Mouse (Mus musculus): Measurements from ENCODE around the gene Gse1. TPM values are rescaled to one million over a fixed set of nuclear protein-coding genes. Genes with fewer than 3 reads are reported as not detected.

The Gse1 gene
- total RNA-seq, 2 experiments from 2014 or later: 32.6 to 34.6 TPM

DNA sequence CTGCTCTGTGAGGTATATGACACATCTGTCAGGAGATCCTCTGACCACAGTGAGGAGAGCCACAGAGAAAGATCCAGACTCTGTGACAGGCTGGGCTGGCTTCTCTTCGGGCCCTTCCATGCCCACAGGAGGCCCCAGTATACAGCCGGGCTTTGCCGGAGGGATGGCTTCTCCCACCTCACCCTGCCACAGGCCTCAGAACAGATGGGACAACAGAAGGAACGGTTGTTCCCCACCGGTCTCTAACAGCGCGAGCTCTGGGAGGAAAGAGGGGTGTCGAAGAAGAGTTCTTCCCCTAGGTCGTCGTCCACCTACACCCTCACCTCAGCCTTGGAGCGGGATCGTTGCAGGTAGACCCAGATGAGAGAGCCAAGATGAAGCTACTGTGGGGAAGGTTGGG is 202.8 kb downstream of the Gse1 start:
- DNase-seq: no peak
- intact Hi-C loops (cut with DNase I): no loop called here

DNA sequence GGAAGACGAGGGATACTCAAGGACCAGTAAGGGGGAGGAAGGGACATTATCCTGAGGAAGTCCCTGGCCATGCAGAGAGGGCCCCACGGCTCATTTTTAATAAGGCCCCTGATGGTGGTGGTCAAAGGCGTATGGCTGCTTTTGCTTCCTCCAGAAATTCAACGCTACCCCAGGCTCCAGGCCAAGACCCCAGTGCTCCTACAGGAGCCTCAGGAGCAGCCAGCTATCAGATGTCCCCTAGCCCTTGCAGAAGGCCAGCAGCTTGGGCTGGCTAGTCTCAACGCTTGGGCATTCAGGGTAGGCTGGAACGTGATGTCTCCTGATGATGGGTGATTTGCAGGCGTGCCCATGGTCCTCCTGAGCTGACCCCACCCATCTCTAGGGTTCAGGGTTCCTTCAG is 204.2 kb downstream of the Gse1 start:
- DNase-seq: no peak
- intact Hi-C loops (cut with DNase I): no loop called here

DNA sequence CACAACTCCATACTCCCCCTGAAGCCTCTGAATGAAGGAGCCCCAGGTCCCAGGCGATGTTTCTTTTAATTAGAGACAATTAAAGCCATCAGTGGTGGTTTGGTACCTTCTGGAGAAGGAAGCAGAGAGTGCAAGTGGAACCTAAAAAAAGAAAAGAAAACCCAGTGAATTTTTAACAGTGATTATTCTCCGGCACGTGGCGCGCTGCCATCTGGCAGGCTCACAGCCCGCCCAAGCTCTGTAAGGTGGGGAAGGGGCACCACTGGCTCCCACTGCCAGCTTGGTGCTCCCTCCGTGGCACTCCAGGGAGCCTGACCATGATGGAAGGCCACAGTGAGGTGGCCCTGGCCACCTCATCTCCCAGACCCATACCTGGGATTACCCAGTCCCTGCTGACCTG is 204.9 kb downstream of the Gse1 start:
- no peak for DNase-seq
- intact Hi-C loops (cut with DNase I): no loop called here

DNA sequence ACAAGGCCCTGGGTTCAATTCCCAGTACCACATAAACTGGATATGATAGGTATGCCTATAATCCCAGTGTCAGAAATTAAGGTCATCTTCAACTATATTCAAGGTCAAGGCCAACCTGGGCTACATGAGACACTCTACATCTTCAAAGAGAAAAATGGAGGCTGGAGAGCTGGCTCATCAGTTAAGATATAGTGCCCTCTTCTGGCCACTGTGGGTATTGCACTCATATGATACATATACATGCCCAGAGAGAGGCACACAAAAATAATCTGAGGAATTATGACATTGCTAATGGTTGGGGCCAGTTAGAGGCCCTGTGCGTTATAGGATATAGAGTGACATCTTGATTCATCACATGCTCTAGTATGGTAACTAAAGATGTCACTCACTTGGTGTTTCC is 205.5 kb downstream of the Gse1 start:
- DNase-seq: no peak
- intact Hi-C loops (cut with DNase I): no loop called here

DNA sequence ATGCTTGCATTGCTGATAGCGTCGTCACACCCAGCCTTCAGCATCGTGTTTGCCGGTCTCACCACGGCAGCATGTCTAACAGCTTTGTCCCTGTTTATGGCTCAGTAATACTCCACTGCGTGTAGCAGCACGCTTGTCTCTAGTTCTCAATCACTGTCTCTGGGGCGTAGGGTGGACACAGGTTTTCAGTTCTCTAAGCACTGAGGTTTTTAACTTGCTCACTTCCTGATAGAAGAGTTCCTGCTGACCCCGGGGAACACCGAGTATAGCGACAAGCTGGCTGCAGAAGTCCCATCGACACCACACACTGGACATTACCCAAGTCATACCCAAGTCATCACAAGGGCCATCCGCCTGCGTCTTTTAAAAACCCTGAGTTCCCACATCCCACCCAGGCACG is 207.5 kb downstream of the Gse1 start:
- intact Hi-C loops (cut with DNase I): no loop called here
- DNase-seq: no peak

DNA sequence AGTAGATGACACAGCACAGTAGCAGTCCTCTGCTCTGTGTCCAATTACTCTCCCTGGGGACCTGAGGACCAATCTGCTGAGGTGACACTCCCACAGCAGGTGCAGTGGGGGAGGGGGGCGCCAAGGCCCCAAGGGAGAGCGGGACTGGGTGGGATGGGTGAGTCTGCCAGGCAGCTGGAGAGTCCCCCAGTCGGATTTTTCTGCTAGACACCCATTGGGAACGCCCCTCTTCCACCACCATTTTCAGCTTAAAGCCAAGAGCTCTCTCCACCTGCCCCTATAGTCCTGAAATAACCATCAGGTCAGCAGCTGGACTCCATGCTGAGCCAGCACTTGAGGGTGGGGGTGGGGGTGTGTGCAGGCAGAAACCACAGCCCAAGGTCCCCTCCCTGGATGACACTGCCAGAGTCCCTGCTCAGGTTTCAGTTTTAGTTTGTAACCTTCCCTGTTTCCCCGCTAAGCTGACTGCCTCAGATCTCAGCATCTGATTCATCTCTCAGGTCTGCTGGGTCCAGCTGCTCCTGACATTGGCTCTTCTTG is 208.3 kb downstream of the Gse1 start:
- intact Hi-C loops (cut with DNase I): no loop called here
- DNase-seq: no peak

DNA sequence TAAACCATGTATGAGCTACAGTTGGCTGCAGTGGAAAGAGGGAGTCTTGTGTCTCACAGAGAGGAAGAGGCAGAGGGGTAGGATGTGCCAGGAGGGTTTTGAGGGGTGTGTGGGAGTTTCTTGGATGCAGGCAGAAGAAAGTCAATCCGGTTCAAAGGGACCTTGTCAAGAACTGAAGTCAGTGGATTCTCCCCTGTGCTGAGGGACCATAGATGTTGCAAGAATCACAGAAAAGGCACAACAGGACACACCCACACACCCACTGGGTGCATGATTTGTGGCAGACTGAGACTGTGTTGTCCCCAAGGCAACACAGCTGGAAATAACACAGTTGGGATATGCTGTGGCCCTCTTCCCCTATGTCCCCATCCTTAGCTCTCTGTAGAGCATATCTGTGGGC is 209.0 kb downstream of the Gse1 start:
- no peak for DNase-seq
- intact Hi-C loops (cut with DNase I): no loop called here

DNA sequence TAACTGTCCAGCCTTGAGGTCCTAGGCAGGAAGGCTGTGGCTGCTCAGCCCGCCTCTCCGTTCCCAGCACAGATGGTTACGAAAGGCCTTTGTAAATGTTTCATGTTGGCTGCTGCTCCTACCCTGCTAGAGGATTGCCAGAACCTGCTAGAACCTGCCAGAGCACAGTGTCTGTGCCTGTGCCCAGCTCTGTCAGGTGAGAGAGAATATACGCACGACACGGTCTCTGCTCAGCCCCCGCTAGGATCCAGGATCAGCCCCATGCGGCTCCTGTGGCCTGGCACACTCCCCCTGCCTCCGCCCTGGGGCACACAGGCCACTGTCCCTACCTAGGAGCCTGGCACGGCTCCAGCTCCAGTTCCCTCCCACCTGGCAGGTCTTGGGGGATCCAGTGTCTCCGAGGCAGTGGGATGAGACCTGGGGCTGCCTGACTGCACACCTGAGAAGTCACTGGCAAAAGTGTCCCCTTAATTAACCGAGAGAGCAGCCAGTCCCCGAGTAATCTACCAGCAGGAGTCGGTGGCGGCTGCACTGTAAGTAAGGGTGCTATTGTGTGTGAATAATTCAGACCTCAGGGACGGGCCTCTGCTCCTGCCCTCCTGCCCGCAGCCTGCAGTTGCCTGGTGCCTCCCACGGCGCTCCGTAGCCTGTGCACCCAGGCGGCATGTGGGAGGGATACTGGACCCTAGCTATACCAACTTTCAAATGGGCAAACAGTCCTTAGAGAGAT is 209.6 kb downstream of the Gse1 start:
- intact Hi-C loops (cut with DNase I): no loop called here
- DNase-seq: no peak

DNA sequence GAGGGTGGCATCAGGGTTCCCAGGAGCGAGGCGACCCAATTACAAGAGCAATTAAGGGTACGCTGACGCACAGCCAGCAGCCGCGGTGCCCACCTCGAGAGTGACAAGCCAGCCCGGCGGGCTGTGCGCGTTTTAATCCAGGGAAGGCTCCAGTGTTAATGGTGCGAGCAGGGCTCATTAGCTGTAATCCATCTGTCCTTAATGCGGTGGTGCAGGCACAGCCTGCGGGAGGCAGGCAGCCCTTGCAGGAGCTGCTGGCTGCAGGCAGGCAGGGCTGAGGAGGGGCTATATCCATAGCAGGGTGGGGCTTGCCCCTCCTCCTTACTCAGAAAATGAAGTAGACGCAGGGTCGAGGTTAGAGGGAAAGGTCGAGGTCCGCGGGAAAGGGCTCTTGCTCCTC is 211.1 kb downstream of the Gse1 start:
- no peak for DNase-seq
- intact Hi-C loops (cut with DNase I): no loop called here

DNA sequence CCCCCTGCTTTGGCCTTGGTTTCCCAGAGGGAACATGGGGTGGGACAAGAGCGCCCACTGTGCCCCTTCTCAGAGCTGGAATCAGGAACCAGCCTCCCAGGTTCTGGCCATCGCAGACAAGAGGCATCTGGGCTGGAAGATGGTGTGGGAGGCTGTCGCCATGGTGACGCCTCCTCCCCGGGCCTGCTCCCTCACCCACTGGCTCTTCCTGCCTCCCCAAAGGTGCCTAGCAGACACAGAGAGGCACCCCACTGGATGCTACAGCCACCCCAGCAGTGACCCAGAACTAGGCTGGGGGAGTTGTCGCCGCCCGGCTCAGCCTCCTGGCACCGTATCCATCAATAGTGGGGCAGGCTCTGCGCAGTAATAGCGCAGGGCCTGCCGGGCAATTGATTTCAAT is 212.5 kb downstream of the Gse1 start:
- intact Hi-C loops (cut with DNase I): no loop called here
- DNase-seq: no peak

DNA sequence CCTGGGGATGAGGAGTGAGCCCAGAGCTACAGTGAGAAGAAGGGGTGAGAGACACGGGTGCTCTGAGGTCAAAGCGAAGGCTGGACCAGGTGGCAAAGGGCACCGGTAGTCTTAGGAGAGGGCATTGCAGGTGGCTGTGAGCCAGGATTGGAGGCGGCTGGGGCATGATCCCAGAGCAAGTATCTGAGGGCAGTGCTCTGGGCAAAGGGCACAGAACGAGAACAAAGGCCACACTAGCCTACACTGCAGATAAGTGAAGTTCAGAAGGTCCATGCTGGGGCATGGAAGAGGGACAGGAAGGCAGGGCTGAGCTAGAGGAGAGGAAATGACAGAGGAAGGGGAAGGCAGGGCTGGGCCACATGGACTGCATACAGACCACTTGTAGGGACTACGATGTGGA is 213.4 kb downstream of the Gse1 start:
- intact Hi-C loops (cut with DNase I): no loop called here
- DNase-seq: no peak

DNA sequence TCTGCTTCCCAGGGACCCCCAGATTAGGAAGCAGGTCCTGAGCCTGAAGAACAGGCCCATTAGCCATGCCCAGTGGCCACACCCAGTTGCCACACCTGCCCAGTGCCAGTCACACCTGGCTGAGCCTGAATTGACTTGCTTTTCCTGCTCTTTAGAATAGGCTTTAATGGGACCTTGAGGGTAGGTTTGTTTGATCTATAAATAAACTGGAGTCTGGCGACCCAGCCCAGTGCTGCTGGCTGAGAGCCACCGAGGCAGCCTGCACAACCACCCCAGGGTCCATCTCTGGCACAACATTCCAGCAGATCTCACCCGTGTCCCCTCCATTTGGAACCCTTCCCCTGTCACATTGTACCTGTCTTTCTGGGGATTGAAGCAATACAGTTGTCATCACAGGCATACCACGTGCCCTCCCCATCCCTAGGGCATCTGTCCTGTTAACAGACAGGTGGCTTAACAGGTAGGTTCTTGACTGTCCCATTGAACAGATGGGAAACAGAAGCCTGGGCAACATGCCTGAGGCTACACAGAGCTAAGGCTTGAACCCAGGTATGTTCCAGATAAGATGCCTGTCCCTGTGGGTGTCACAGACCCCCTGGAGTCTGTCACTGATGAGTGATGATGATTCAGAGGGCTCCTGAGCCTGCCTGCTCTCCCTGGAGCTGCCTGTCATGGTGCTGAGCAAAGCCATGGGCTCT is 214.2 kb downstream of the Gse1 start:
- intact Hi-C loops (cut with DNase I): no loop called here
- DNase-seq: no peak

DNA sequence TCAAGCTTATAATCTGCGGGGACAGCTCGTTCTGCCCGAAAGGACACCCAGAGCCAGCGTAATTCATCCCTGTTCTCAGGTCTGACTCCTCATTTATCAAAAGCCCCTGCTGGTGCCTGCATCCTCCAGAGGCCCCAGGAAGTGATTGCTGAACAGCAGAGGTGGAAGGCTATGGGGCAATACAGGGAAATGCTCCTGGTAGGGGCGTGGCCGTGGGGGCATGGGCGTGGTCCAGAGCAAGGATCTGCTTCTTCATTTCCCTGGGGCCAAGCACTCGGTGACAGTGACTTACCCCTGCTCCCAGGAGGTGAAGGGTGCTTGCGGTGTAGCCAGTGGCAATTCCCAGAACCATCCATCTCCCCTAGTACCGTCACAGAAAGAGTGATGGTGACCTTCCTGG is 217.0 kb downstream of the Gse1 start:
- intact Hi-C loops (cut with DNase I): no loop called here
- no peak for DNase-seq

DNA sequence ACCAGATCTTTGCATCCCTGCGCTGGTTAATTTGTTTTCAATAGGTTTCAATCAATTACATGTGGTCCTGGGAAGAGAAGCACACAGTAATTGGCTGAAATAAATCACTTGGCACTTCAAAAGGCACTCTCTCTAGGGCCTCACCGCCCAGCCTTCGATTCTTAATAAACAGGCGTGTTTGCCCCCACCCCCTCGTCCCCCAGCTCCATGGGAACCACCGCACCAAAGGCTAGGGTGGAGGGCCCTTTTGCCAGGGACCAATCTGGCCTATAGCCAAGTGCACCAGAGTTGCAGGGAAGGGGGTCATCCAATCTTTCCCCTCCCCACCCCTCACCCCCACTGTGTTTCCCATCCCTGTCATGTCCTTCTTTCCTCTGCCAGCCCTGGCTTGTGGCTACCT is 219.9 kb downstream of the Gse1 start:
- DNase-seq: no peak
- intact Hi-C loops (cut with DNase I): no loop called here

DNA sequence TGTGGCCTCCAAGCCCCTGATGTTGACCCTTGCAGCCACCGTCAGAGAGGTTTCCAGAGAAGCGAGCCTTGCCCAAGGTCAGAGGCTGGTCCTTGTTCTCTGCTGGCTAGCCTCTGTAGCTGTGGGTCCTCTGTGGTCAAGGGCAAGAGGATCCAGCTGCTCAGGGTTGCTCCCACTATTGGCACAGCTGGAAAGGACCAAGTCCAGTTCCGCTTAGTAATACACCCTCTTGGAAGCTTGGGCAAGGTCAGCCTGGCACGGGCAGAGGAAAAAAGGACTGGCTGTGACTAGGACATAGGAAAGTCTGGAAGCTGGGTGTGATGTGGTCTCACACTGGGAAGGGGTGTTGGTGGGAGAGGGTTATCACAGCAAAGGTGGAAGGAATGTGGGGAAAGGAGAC is 220.9 kb downstream of the Gse1 start:
- intact Hi-C loops (cut with DNase I): no loop called here

DNA sequence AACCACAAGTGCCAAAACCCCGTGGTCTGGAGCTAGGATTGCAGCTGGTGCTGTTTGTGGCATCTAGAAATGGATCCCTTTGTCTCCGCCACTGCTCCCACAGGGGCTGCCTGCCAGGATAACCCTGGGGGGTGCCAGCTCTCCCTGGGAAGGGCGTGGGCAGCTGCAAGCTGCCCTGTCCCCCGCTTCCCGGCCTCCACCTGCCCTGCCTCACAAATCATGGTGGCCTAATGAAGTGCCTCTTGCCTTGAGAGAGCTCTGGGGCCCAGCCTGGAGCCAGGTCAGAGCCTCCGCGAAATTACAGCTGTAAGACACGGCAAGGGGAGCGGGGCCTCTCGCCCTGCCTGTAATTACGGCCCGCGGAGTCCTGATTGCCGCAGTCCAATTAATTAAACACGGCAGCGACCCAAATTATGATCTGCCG is 221.4 kb downstream of the Gse1 start:
- intact Hi-C loops (cut with DNase I): no loop called here
- no peak for DNase-seq

More for the DNA sequence above, 220.9 kb downstream of the Gse1 start:
- DNase-seq: no peak

DNA sequence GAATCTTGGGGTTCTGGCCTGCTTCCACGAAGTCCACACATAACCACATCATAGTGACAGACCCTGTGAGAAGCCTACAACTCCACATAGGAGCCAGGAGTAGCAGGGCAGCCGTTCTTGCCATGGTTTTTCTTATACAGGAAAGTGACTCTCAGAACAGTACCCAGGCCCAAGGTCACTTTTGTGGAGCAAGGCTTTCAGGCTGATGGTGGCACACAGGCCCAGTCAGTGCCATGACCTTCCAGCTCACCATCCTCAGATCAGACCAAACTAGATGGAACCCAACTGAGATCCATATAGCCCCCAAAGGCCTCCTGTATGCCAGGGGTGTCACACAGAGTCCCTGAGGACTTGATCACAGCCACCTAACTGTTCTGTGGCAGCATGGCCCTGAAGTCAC is 223.9 kb downstream of the Gse1 start:
- no peak for DNase-seq
- intact Hi-C loops (cut with DNase I): no loop called here

DNA sequence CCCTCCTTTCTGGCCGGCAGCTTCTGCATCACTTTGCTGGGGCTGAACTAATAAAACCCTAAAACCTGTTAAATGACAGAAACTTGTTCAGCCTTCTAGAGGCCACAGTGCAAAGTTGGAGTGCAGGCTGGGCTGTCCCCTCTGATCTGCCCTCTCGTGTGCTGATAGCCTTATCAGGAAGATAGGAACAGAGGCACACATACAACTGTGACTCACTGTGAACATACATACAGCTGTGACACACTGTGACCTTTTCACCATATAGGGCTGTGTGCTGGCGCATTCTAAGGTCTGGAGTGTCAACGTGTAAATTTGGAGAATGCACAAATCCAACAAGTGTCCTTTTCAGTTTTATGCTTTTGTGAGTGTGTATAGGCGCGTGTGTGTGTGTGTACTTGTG is 226.1 kb downstream of the Gse1 start:
- no peak for DNase-seq
- intact Hi-C loops (cut with DNase I): no loop called here

DNA sequence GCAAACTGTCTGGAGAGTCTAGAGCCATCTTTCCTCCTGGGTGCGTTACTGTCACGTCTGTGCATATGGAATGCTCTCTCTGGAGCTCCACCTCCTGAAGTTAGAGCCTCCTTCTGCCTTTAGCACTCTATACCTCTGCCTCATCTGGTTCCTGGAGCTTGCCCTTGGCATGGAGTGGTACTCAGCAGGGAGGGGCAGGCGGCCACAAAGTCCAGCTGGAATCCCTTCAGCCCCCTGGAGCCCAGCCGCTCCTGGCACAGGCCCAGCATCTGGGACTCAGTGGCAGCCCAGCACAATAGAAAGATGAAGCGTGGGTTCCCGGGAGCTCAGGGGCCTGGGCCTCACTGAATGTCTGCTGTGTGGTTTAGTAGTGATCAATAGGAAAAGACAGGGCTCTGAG is 232.1 kb downstream of the Gse1 start:
- intact Hi-C loops (cut with DNase I): no loop called here
- DNase-seq: no peak

DNA sequence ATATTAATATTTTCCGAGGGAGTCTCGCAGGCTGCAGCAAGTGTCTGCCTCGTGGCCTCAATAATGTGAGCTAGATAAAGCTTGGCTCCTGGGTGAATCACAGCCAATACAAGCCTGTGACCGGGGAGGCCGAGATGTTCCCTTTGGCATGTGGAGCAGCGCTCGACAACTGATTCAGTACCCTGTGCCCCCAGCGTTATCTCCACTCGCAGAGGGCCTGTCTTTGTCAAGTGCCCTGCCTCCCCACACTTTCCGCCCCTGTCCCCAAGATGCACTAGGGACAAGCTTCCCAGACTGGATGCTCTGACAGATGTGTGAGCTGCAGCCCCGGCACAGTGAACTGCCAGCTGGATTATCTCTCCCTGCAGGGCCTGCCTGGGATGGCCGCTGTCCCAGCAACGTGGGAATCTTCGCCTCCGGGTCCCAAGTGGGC is 233.9 kb downstream of the Gse1 start:
- peak; percentile 56 to 63 for DNase-seq
- intact Hi-C loops (cut with DNase I): no loop called here

DNA sequence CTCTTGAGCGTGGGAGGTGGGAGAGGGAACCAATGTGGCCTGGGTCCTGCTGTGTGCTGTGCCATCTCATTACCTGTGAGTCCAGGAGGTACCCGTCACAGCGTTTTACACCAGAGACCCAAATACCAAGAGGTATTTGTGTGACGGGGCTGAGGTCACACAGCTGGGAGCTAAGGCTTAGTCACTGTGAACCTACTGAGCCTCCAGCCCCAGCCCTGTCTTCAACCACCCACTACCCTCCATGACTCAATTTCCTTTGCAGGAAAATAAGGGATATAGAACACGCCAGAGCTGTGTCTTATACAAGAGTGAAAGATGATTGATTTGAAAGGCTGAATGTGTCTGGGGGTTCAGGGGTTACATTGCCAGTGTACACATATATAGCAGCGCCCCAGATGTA is 234.4 kb downstream of the Gse1 start:
- no peak for DNase-seq
- intact Hi-C loops (cut with DNase I): no loop called here

DNA sequence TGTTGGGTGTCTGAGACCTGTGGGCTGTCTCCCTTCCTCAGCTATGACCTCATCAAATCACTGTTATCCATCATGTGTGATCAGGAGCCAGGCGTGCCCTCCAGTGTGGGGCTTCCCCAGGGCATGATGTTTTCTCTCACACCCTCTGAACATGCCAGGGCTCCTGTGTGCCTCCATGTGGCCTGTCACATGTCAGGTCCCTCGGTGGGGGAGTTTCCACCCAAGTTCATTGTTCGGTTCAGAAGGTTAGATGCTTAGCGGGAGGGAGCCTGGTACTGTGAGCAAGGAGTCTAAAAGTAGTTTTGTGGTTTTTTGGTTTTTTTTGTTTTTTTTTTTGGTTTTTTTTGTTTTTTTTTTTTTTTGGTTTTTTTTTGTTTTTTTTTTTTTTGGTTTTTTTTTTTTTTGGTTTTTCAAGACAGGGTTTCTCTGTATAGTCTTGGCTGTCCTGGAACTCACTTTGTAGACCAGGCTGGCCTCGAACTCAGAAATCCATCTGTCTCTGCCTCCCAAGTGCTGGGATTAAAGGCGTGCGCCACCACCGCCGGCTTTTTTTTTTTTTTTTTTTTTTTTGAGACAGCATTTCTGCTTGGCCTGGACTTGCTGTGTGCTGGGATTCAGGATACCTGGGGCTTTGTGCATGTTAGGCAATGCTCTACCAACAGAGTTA is 235.8 kb downstream of the Gse1 start:
- no peak for DNase-seq
- intact Hi-C loops (cut with DNase I): no loop called here

All from heart, postnatal 10 days (tissue).